Mouse (Mus musculus) spleen, adult 2 months (tissue): Measurements from ENCODE around the gene Zswim7. TPM values are rescaled to one million over a fixed set of nuclear protein-coding genes. Genes with fewer than 3 reads are reported as not detected.

ENCODE experiments used
- DNase-seq, 2 experiments: peaks; one replicate each; pipeline versions ENCODE4 v3.0.0 to v3.0.0-alpha.2; 2012 to 2021; ENCODE audit warnings: low spot score in 2 of 2, low read depth in 1 of 2
- H3K27ac ChIP-seq: fragments of 200-500 bp; 2 replicates; pipeline ENCODE4 v1.5.1; 2012; ENCODE audit warnings: low read length, inconsistent platforms; ENCODE audit not compliant: insufficient read depth
- H3K27me3 ChIP-seq: fragments of 200-500 bp; 2 replicates; pipeline ENCODE4 v1.6.1; 2012; ENCODE audit warnings: mild to moderate bottlenecking, moderate library complexity, low read length, inconsistent platforms; ENCODE audit not compliant: control insufficient read depth, insufficient read depth
- H3K36me3 ChIP-seq: fragments of 200-500 bp; 2 replicates; pipeline ENCODE4 v1.6.1; 2012; ENCODE audit warnings: mild to moderate bottlenecking, low read length, inconsistent platforms; ENCODE audit not compliant: control insufficient read depth, insufficient read depth
- H3K4me1 ChIP-seq: fragments of 200-500 bp; 2 replicates; pipeline ENCODE4 v1.6.1; 2011; ENCODE audit warnings: inconsistent platforms; ENCODE audit not compliant: control insufficient read depth, insufficient read depth, insufficient read length
- H3K4me3 ChIP-seq: fragments of 200-500 bp; 2 replicates; pipeline ENCODE4 v1.5.1; 2011; ENCODE audit warnings: mild to moderate bottlenecking, inconsistent platforms; ENCODE audit not compliant: insufficient read depth, insufficient read length; ENCODE audit errors: extremely low read depth
- CTCF ChIP-seq: fragments of 200-500 bp; IDR thresholded peaks from 2 replicates; pipeline ENCODE4 v1.5.1; 2011; ENCODE audit warnings: mild to moderate bottlenecking, inconsistent platforms; ENCODE audit not compliant: insufficient read depth, insufficient read length, insufficient replicate concordance; ENCODE audit errors: extremely low read depth
- POLR2A ChIP-seq: fragments of 200-500 bp; IDR thresholded peaks from 2 replicates; pipeline ENCODE4 v1.6.1; 2011; ENCODE audit warnings: low read depth, low read length, inconsistent platforms
- WGBS: fragments of 180-500 bp; shearing (Covaris S2); methylation state at CpG from one replicate; pipeline ENCODE4 v1.1.7; 2018; 5-methylcytosine and 5-hydroxymethylcytosine counted together
- polyA plus RNA-seq: library from polyadenylated mRNA; depleted of rRNA; stranded (reverse); fragments of >200 nt; gene quantifications from 2 replicates; pipeline ENCODE4 v1.2.3, GENCODE M21; 2012; rRNA removed

Gene Zswim7
- polyA plus RNA-seq: 4.4 and 5.7 TPM in 2 replicates

- Histone ChIP-seq H3K27me3 (no peaks in the 10 kb centered on the region), H3K27ac (peak within 1 kb of the TSS; percentile 85), H3K4me3 (peak within 1 kb of the TSS; percentile 84), H3K4me1 (no peaks in the 10 kb centered on the region; the same call in 1 of the 2 replicates), H3K36me3 (no peaks in the 10 kb centered on the region)
- WGBS: under 1% methylated on average over 67 of the region's 68 CpGs
- DNase-seq: peak; percentile 80 to 88
- TF ChIP-seq POLR2A (peak; percentile 56), CTCF (peak; percentile 30; the same call in 1 of the 2 replicates)
Measured at GRCm38 (mm10) chr11:62280675-62281600, at the start of gene Zswim7, which contains the start of gene Ttc19. Zswim7 (minus strand) TSS chr11:62281375. Ttc19 (plus strand) TSS chr11:62281473.

- H3K4me3 ChIP-seq: no peak overlapping the region
- 93% methylated on average over 3 of the region's 3 CpGs for WGBS
- no peak overlapping the region for H3K27ac ChIP-seq
- TF ChIP-seq POLR2A (no peak), CTCF (no peak)
- no peaks in the 10 kb centered on the region for H3K4me1 ChIP-seq
- no peaks in the 10 kb centered on the region for H3K27me3 ChIP-seq
- H3K36me3 ChIP-seq: peaks cover 55% of the 10 kb centered on the region
- DNase-seq: no peak
Measured at GRCm38 (mm10) chr11:62323659-62324058, 42.5 kb upstream of the Zswim7 start.

- no peaks in the 10 kb centered on the region for H3K27me3 ChIP-seq
- TF ChIP-seq CTCF: no peak
- TF ChIP-seq POLR2A: no peak
- 94% methylated on average over 3 of the region's 3 CpGs for WGBS
- H3K36me3 ChIP-seq: peaks cover 49% of the 10 kb centered on the region
- DNase-seq: no peak
- H3K4me1 ChIP-seq: no peaks in the 10 kb centered on the region
- H3K4me3 ChIP-seq: no peak overlapping the region
- H3K27ac ChIP-seq: no peak overlapping the region
Measured at GRCm38 (mm10) chr11:62320097-62320496, 38.9 kb upstream of the Zswim7 start.

- no peak overlapping the region for H3K27ac ChIP-seq
- no peaks in the 10 kb centered on the region for H3K4me1 ChIP-seq
- peaks cover 48% of the 10 kb centered on the region for H3K36me3 ChIP-seq
- no peak overlapping the region for H3K4me3 ChIP-seq
- no peaks in the 10 kb centered on the region for H3K27me3 ChIP-seq
- TF ChIP-seq POLR2A (no peak), CTCF (no peak)
- DNase-seq: no peak
- WGBS: 90% methylated on average over 11 of the region's 11 CpGs
Measured at GRCm38 (mm10) chr11:62317746-62318145, 36.6 kb upstream of the Zswim7 start.

GRCm38 (mm10) chr11:62314984-62315383, 33.8 kb upstream of the Zswim7 start:
- Histone ChIP-seq H3K36me3 (peaks cover 32% of the 10 kb centered on the region), H3K27me3 (no peaks in the 10 kb centered on the region), H3K4me1 (no peaks in the 10 kb centered on the region), H3K27ac (no peak overlapping the region), H3K4me3 (no peak overlapping the region)
- 96% methylated on average over 5 of the region's 5 CpGs for WGBS
- no peak for DNase-seq
- TF ChIP-seq CTCF (no peak), POLR2A (no peak)

- no peak overlapping the region for H3K27ac ChIP-seq
- no peaks in the 10 kb centered on the region for H3K4me1 ChIP-seq
- H3K4me3 ChIP-seq: no peak overlapping the region
- 94% methylated on average over 2 of the region's 2 CpGs for WGBS
- no peak for DNase-seq
- no peaks in the 10 kb centered on the region for H3K27me3 ChIP-seq
- peaks cover 15% of the 10 kb centered on the region for H3K36me3 ChIP-seq
- no peak for TF ChIP-seq CTCF
- TF ChIP-seq POLR2A: no peak
Measured at GRCm38 (mm10) chr11:62309296-62309695, 28.1 kb upstream of the Zswim7 start.

- no peaks in the 10 kb centered on the region for H3K4me1 ChIP-seq
- no peaks in the 10 kb centered on the region for H3K27me3 ChIP-seq
- no peak for DNase-seq
- no peak overlapping the region for H3K27ac ChIP-seq
- no peak overlapping the region for H3K4me3 ChIP-seq
- WGBS: 97% methylated on average over 2 of the region's 2 CpGs
- TF ChIP-seq CTCF (no peak), POLR2A (no peak)
- H3K36me3 ChIP-seq: peaks cover 7% of the 10 kb centered on the region
Measured at GRCm38 (mm10) chr11:62305866-62306265, 24.7 kb upstream of the Zswim7 start.
